Mouse (Mus musculus) kidney, embryonic 14.5 days (tissue): Measurements from ENCODE around the gene Phkb. TPM values are rescaled to one million over a fixed set of nuclear protein-coding genes. Genes with fewer than 3 reads are reported as not detected.

Source experiments
- ATAC-seq: fragments of 200-750 bp; cut with Nextera tagmentation; 2 replicates; pipeline ENCODE4 v1.8.0; 2017; ENCODE audit warnings: moderate number of reproducible peaks, mild to moderate bottlenecking, moderate TSS enrichment, moderate library complexity; ENCODE audit not compliant: low FRiP score, low TSS enrichment
- H3K27ac ChIP-seq: fragments of 300-500 bp; sonication (generic); 2 replicates; pipeline ENCODE4 v1.5.1; 2014; ENCODE audit warnings: low read depth, mild to moderate bottlenecking, low read length, moderate library complexity, mixed read lengths
- H3K27me3 ChIP-seq: fragments of 300-500 bp; sonication (generic); 2 replicates; pipeline ENCODE4 v1.6.1; 2014; ENCODE audit warnings: mild to moderate bottlenecking, low read length; ENCODE audit not compliant: control insufficient read depth, insufficient read depth
- H3K36me3 ChIP-seq: fragments of 300-500 bp; sonication (generic); 2 replicates; pipeline ENCODE4 v1.6.1; 2014; ENCODE audit warnings: low read length, mixed read lengths; ENCODE audit not compliant: control insufficient read depth, insufficient read depth
- H3K4me1 ChIP-seq: fragments of 300-500 bp; sonication (generic); 2 replicates; pipeline ENCODE4 v1.6.1; 2014; ENCODE audit warnings: low read length, mixed read lengths; ENCODE audit not compliant: control insufficient read depth, insufficient read depth
- H3K4me2 ChIP-seq: fragments of 300-500 bp; sonication (generic); replicated peaks from 2 replicates; pipeline ENCODE4 v1.6.1; 2014; ENCODE audit warnings: low read depth, mild to moderate bottlenecking, low read length
- H3K4me3 ChIP-seq: fragments of 300-500 bp; sonication (generic); 2 replicates; pipeline ENCODE4 v1.5.1; 2014; ENCODE audit warnings: mild to moderate bottlenecking, low read length
- H3K9ac ChIP-seq: fragments of 300-500 bp; sonication (generic); 2 replicates; pipeline ENCODE4 v1.6.1; 2014; ENCODE audit warnings: low read depth, mild to moderate bottlenecking, low read length, moderate library complexity
- H3K9me3 ChIP-seq: fragments of 300-500 bp; sonication (generic); 2 replicates; pipeline ENCODE4 v1.6.1; 2016; ENCODE audit warnings: low read length; ENCODE audit not compliant: control insufficient read depth
- WGBS: fragments of 180-500 bp; shearing (Covaris S2); extraction: QIAGEN DNeasy Blood & Tissue Kit; methylation state at CpG from one replicate; pipeline ENCODE4 v1.1.7; 2014; 5-methylcytosine and 5-hydroxymethylcytosine counted together
- polyA plus RNA-seq: library from polyadenylated mRNA; unstranded; fragments of >200 nt; fragmentation: Nextera tagmentation; extraction: Ambion mirVana; gene quantifications from 2 replicates; pipeline ENCODE4 v1.2.1, GENCODE M21; 2014

Gene Phkb
- polyA plus RNA-seq, 1 experiment from 2014 or later, result 73.8 TPM

DNA sequence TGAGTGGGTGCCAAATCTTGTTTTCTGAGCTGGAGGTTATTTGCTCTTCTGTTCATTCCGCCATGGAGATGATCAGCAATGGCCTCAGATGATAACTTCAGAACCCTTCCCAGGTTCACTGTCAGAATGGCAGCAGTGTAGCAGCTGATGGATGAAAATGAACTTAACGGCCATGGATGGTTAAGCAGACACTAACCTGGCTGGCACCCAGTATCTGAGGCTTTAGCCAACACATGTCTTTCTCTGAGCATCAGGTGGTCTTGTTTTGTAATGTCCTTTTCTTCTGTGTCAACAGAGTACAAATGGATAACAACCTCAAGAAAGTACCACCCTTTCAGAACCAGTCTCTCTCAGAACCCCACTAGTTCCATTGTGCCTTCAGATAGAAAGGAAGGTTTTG lies 246.0 kb downstream of the Phkb start:
- Histone ChIP-seq H3K27ac (no peak overlapping the region), H3K36me3 (no peaks in the 10 kb centered on the region), H3K4me1 (no peaks in the 10 kb centered on the region), H3K9ac (no peak overlapping the region), H3K27me3 (no peaks in the 10 kb centered on the region), H3K4me3 (no peak overlapping the region), H3K4me2 (no peak overlapping the region), H3K9me3 (no peaks in the 10 kb centered on the region)
- ATAC-seq, result no peak
- WGBS, result 95% methylated on average over 2 of the region's 2 CpGs

DNA sequence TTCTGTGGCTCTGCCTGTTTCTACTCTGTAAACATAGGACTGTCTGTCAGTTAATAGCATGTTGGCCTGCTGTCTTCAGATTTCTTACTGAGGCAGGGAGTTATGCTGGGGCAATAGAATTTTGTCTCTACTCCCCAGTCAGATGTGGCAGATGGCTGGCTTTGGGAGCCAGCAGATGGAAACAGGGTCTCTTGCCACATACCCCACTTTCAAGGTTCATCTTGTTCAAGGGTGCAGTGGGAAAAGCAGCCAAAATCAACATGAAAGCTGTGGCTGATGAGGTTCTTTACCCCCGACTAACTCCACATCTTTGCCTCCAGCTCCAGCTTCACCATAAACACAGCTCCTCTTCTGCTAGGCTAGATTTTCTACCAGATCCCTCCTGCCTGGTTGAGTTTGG lies 246.7 kb downstream of the Phkb start:
- 76% methylated on average over 1 of the region's 1 CpGs for WGBS
- no peak for ATAC-seq

DNA sequence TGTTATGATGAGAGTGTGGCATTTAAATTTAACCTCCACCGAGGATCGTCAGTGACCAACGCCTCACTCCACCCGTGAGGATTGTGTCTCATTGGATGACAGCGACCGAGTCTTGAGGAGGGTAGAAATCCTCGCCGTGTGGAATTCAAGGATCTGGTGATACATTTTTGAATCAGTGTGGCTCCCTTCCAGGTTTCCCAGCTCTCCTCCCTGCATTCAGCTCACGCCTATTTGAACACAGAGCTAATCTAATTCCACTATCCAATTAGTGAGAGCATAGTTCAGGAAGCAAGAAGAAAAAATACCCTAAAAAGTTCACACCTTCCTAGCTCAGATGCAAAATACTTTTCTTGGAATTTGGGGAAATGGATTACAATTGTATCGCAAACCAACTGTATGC lies 249.9 kb downstream of the Phkb start:
- 90% methylated on average over 10 of the region's 10 CpGs for WGBS
- no peak for ATAC-seq
- no peaks in the 10 kb centered on the region for H3K36me3 ChIP-seq
- no peaks in the 10 kb centered on the region for H3K9me3 ChIP-seq
- H3K4me1 ChIP-seq, result no peaks in the 10 kb centered on the region
- H3K27me3 ChIP-seq, result no peaks in the 10 kb centered on the region
- no peak overlapping the region for H3K4me2 ChIP-seq
- H3K27ac ChIP-seq, result no peak overlapping the region
- H3K9ac ChIP-seq, result no peak overlapping the region
- no peak overlapping the region for H3K4me3 ChIP-seq

More for the DNA sequence above, 246.7 kb downstream of the Phkb start:
- H3K27me3 ChIP-seq, result no peaks in the 10 kb centered on the region
- no peaks in the 10 kb centered on the region for H3K9me3 ChIP-seq
- H3K4me1 ChIP-seq, result no peaks in the 10 kb centered on the region
- no peaks in the 10 kb centered on the region for H3K36me3 ChIP-seq
- no peak overlapping the region for H3K27ac ChIP-seq
- H3K9ac ChIP-seq, result no peak overlapping the region
- no peak overlapping the region for H3K4me2 ChIP-seq
- H3K4me3 ChIP-seq, result no peak overlapping the region

Other genes starting within 250 kb of the Phkb start
- gene Neto2, start 140.0 kb upstream of the Phkb start, polyA plus RNA-seq, result 23.0 and 31.6 TPM in 2 replicates
- gene Itfg1, start within 50 bp of the Phkb start, polyA plus RNA-seq, result 67.0 and 90.0 TPM in 2 replicates